Mouse (Mus musculus) ES-Bruce4 (cell line): Measurements from ENCODE around the gene Slc25a47. TPM values are rescaled to one million over a fixed set of nuclear protein-coding genes. Genes with fewer than 3 reads are reported as not detected.
"Not testable (repeated sequence)": the region's sequence is repeated elsewhere in the genome, so short reads cannot be mapped to it uniquely, and the experiment has no call there.

Experiments
- H3K27ac ChIP-seq: 2 replicates; pipeline ENCODE4 v1.5.1; 2012; ENCODE audit warnings: low read length, inconsistent platforms; ENCODE audit not compliant: insufficient read depth
- H3K27me3 ChIP-seq: 2 replicates; pipeline ENCODE4 v1.6.1; 2012; ENCODE audit warnings: mild to moderate bottlenecking, low read length, inconsistent platforms; ENCODE audit not compliant: control insufficient read depth, poor library complexity, insufficient read depth, severe bottlenecking
- H3K36me3 ChIP-seq: 2 replicates; pipeline ENCODE4 v1.6.1; 2012; ENCODE audit warnings: inconsistent platforms, mild to moderate bottlenecking, low read length, moderate library complexity; ENCODE audit not compliant: control insufficient read depth, poor library complexity, insufficient read depth, severe bottlenecking
- H3K4me1 ChIP-seq: one replicate; pipeline ENCODE4 v1.8.1; 2011; ENCODE audit warnings: low read length; ENCODE audit not compliant: control insufficient read depth, insufficient read depth
- H3K4me3 ChIP-seq: 2 replicates; pipeline ENCODE4 v1.5.1; 2011; ENCODE audit warnings: low read depth, mild to moderate bottlenecking, low read length
- H3K9ac ChIP-seq: 2 replicates; pipeline ENCODE4 v1.6.1; 2012; ENCODE audit warnings: low read depth, mild to moderate bottlenecking, inconsistent platforms; ENCODE audit not compliant: poor library complexity, severe bottlenecking
- H3K9me3 ChIP-seq: replicated peaks from 2 replicates; pipeline ENCODE4 v1.6.1; 2012; ENCODE audit warnings: mild to moderate bottlenecking, low read length, inconsistent platforms; ENCODE audit not compliant: control insufficient read depth, poor library complexity, insufficient read depth, severe bottlenecking
- CTCF ChIP-seq: IDR thresholded peaks from one replicate; pipeline ENCODE4 v1.8.1; 2011; ENCODE audit warnings: low read depth, low read length
- EP300 ChIP-seq: IDR thresholded peaks from 2 replicates; pipeline ENCODE4 v1.6.1; 2011; ENCODE audit warnings: low read depth, low read length; ENCODE audit not compliant: insufficient read depth
- POLR2A ChIP-seq: IDR thresholded peaks from one replicate; pipeline ENCODE4 v1.8.1; 2011; ENCODE audit warnings: low read length; ENCODE audit not compliant: insufficient read depth
- polyA plus RNA-seq: library from polyadenylated mRNA; stranded (reverse); fragments of >200 nt; gene quantifications from 2 replicates; pipeline ENCODE4 v1.2.4, GENCODE M21; 2011; ENCODE audit warnings: low read depth; ENCODE audit not compliant: missing spikeins, insufficient read depth, insufficient read length

Slc25a47 gene
- polyA plus RNA-seq, 1 experiment = 3.6 TPM

DNA sequence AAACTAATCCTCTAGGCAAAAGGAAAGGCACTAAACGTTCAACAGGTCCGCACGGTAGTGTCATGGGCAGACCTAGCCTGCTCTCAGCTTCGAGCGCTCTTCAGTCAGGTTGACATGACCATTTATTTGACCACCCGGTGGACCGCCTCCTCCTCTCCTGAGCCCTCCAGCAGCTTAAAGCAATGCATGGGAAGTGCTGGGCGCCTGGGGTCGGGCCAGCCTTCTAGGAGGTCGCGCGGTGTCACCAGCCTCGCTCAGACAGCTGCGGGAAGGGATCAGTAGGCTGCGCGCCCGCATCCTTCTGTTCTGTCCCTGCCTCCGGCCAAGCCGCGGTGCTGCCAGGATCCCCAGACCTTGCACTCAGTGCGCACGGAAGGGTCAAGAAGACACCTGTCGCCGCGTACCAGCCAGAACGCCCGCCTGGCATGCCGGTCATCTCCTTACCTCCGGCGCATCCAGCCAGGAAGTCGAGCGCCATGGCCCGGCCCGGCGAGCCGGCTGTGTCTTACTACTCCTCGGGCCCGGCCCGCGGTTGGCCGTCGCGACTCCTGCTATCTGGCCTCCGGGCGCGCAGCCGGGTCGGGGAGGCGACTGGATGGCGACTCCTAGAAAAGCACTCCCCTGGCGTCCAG lies 522 bp upstream of the Slc25a47 start:
- H3K4me1 ChIP-seq = no peaks in the 10 kb centered on the region

DNA sequence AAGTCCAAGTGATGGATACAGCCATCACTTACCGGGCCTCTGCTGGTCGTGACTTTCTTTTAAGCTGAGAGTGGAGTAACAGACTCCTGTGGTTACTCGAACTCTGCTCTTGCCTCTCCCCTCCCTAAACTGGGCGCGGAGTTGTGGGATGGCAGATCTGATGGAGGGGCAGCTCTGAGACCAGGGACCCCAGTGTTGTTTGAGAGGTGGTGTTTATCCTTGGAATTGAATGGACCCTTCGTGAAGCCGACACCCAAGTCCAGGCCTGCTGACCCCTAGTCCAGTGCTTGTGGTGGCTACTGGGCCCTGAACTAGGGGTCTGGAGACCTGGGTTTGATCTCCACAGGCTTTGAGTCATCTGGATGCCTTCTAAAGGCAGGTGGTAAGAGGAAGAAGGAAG lies 876 bp downstream of the Slc25a47 start:
- peak overlapping the region; percentile 82 for H3K4me3 ChIP-seq
- no peaks in the 10 kb centered on the region for H3K27me3 ChIP-seq
- TF ChIP-seq CTCF (no peak), POLR2A (no peak), EP300 (no peak)
- H3K9ac ChIP-seq = peak overlapping the region; percentile 65
- no peaks in the 10 kb centered on the region for H3K36me3 ChIP-seq
- no peaks in the 10 kb centered on the region for H3K4me1 ChIP-seq
- H3K27ac ChIP-seq = no peak overlapping the region
- H3K9me3 ChIP-seq = no peaks in the 10 kb centered on the region

More for the DNA sequence above, 522 bp upstream of the Slc25a47 start:
- H3K9me3 ChIP-seq = no peaks in the 10 kb centered on the region
- H3K4me3 ChIP-seq = peak overlapping the region; percentile 62
- H3K27ac ChIP-seq = no peak overlapping the region
- no peaks in the 10 kb centered on the region for H3K27me3 ChIP-seq
- H3K9ac ChIP-seq = peak overlapping the region; percentile 17
- TF ChIP-seq EP300 (0 out of 2 replicates have a peak, but pooled peaks have one; percentile 1), POLR2A (no peak), CTCF (no peak)
- H3K36me3 ChIP-seq = no peaks in the 10 kb centered on the region

GRCm38 (mm10) chr12:108841181-108841580 lies 5.3 kb downstream of the Slc25a47 start:
- no peaks in the 10 kb centered on the region for H3K27me3 ChIP-seq
- TF ChIP-seq CTCF (no peak), POLR2A (no peak), EP300 (no peak)
- H3K9me3 ChIP-seq = no peaks in the 10 kb centered on the region
- H3K4me1 ChIP-seq = no peaks in the 10 kb centered on the region
- H3K27ac ChIP-seq = no peak overlapping the region
- H3K9ac ChIP-seq = no peak overlapping the region
- no peak overlapping the region for H3K4me3 ChIP-seq
- H3K36me3 ChIP-seq = no peaks in the 10 kb centered on the region

GRCm38 (mm10) chr12:108842663-108843062 lies 6.8 kb downstream of the Slc25a47 start:
- Histone ChIP-seq H3K4me1 (no peaks in the 10 kb centered on the region), H3K9me3 (no peaks in the 10 kb centered on the region), H3K36me3 (no peaks in the 10 kb centered on the region), H3K9ac (no peak overlapping the region), H3K4me3 (no peak overlapping the region), H3K27me3 (no peaks in the 10 kb centered on the region), H3K27ac (no peak overlapping the region)
- no peak for TF ChIP-seq POLR2A
- TF ChIP-seq EP300 = no peak
- TF ChIP-seq CTCF = no peak

DNA sequence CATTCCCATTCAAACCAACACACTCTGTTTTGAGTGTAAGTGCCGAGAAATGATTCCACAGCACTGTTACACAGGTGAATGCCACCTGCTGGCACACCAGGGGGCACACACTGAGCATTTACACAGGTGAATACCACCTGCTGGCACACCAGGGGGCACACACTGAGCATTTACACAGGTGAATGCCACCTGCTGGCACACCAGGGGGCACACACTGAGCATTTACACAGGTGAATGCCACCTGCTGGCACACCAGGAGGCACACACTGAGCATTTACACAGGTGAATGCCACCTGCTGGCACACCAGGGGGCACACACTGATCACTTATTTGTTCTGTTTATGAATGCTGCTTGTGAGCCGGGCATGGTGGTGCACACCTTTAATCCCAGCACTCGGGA lies 12.2 kb downstream of the Slc25a47 start:
- H3K27me3 ChIP-seq, H3K4me3 ChIP-seq, H3K9me3 ChIP-seq, H3K9ac ChIP-seq, H3K27ac ChIP-seq, H3K4me1 ChIP-seq, H3K36me3 ChIP-seq: not testable (repeated sequence)

- no peaks in the 10 kb centered on the region for H3K36me3 ChIP-seq
- H3K4me3 ChIP-seq = no peak overlapping the region
- H3K9ac ChIP-seq = no peak overlapping the region
- H3K27ac ChIP-seq = no peak overlapping the region
- no peaks in the 10 kb centered on the region for H3K27me3 ChIP-seq
- no peak for TF ChIP-seq POLR2A
- no peak for TF ChIP-seq EP300
- no peak for TF ChIP-seq CTCF
- no peaks in the 10 kb centered on the region for H3K9me3 ChIP-seq
- no peaks in the 10 kb centered on the region for H3K4me1 ChIP-seq
Observed at GRCm38 (mm10) chr12:108849488-108850022, 13.7 kb downstream of the Slc25a47 start.
